Comparison of ENCODE assay signal across 8 mouse cellular contexts in genomic region chr5:127370503-127370902, GRCm38 (mm10).
DNase-seq lines count a peak whose midpoint lies in the region; ATAC-seq lines count a peak whose summit lies in the region.

No protein-coding gene starts in this region.

- 0 out of 2 replicates have a peak, but pooled peaks cover 3% of the 10 kb centered on the region for H3K4me1 ChIP-seq in embryonic facial prominence, embryonic 11.5 days (ENCODE audit: control insufficient read depth, insufficient read depth, low read length)
- H3K4me1 ChIP-seq in hindbrain, embryonic 11.5 days (replicated peaks; ENCODE audit: control insufficient read depth, insufficient read depth, low read length): no peaks in the 10 kb centered on the region
- H3K4me1 ChIP-seq in midbrain, embryonic 10.5 days: peaks cover 42% of the 10 kb centered on the region

- DNase-seq in frontal cortex, postnatal 25 days (ENCODE audit: low spot score in 2 of 2): no peak
- peak; percentile 92 for DNase-seq in embryonic facial prominence, embryonic 11.5 days (ENCODE audit: low spot score)
- peak; percentile 54 for DNase-seq in hindbrain, embryonic 11.5 days (ENCODE audit: low spot score)
- DNase-seq in midbrain, embryonic 10.5 days (ENCODE audit: low spot score): peak; percentile 69
- DNase-seq in adrenal gland, postnatal 25 days: no peak
- no peak for DNase-seq in cerebellum, postnatal 14 days
- DNase-seq in cerebellum, adult 8-10 months: no peak

- no peaks in the 10 kb centered on the region for H3K27me3 ChIP-seq in embryonic facial prominence, embryonic 11.5 days (ENCODE audit: control insufficient read depth, insufficient read depth, low read length)
- H3K27me3 ChIP-seq in hindbrain, embryonic 11.5 days (ENCODE audit: control insufficient read depth, insufficient read depth, low read length): no peaks in the 10 kb centered on the region
- H3K27me3 ChIP-seq in midbrain, embryonic 10.5 days (ENCODE audit: low read depth, poor library complexity, severe bottlenecking): no peaks in the 10 kb centered on the region

- no peak overlapping the region for H3K9ac ChIP-seq in embryonic facial prominence, embryonic 11.5 days (replicated peaks; ENCODE audit: low read length)
- no peak overlapping the region for H3K9ac ChIP-seq in hindbrain, embryonic 11.5 days (ENCODE audit: low read depth, low read length)

- WGBS in embryonic facial prominence, embryonic 11.5 days: 5% methylated on average over 3 of the region's 3 CpGs
- 16% methylated on average over 3 of the region's 3 CpGs for WGBS in hindbrain, embryonic 11.5 days
- 24% methylated on average over 3 of the region's 3 CpGs for WGBS in midbrain, embryonic 10.5 days

- no peak overlapping the region; the same call in 1 of the 2 replicates for H3K4me2 ChIP-seq in embryonic facial prominence, embryonic 11.5 days (ENCODE audit: low read depth, low read length)
- H3K4me2 ChIP-seq in hindbrain, embryonic 11.5 days (replicated peaks; ENCODE audit: low read depth, low read length): no peak overlapping the region

- ATAC-seq in frontal cortex, adult (ENCODE audit: low TSS enrichment): peak; percentile 58; the same call in 1 of the 2 replicates
- peak; percentile 79 for ATAC-seq in embryonic facial prominence, embryonic 11.5 days (replicated peaks; ENCODE audit: insufficient number of reproducible peaks, low FRiP score, low TSS enrichment, low read depth)
- no peak; the same call in 1 of the 2 replicates for ATAC-seq in hindbrain, embryonic 11.5 days (ENCODE audit: low FRiP score)

- no peaks in the 10 kb centered on the region for H3K36me3 ChIP-seq in embryonic facial prominence, embryonic 11.5 days (replicated peaks; ENCODE audit: control insufficient read depth, insufficient read depth, low read depth, low read length)
- H3K36me3 ChIP-seq in hindbrain, embryonic 11.5 days (ENCODE audit: control insufficient read depth, insufficient read depth, low read length): no peaks in the 10 kb centered on the region
- peaks cover 21% of the 10 kb centered on the region for H3K36me3 ChIP-seq in midbrain, embryonic 10.5 days

- H3K27ac ChIP-seq in embryonic facial prominence, embryonic 11.5 days (replicated peaks; ENCODE audit: low read depth, low read length): peak overlapping the region; percentile 29
- H3K27ac ChIP-seq in hindbrain, embryonic 11.5 days (ENCODE audit: low read depth, low read length): peak overlapping the region; percentile 17; the same call in 1 of the 2 replicates
- peak overlapping the region; percentile 76 for H3K27ac ChIP-seq in midbrain, embryonic 10.5 days (replicated peaks)

- no peak overlapping the region for H3K4me3 ChIP-seq in embryonic facial prominence, embryonic 11.5 days (ENCODE audit: low read depth, low read length)
- H3K4me3 ChIP-seq in hindbrain, embryonic 11.5 days (ENCODE audit: low read depth, low read length): no peak overlapping the region
- H3K4me3 ChIP-seq in midbrain, embryonic 10.5 days: no peak overlapping the region

- H3K9me3 ChIP-seq in embryonic facial prominence, embryonic 11.5 days (replicated peaks; ENCODE audit: control insufficient read depth, low read length): no peaks in the 10 kb centered on the region
- no peaks in the 10 kb centered on the region for H3K9me3 ChIP-seq in hindbrain, embryonic 11.5 days (ENCODE audit: control insufficient read depth, low read length)
- H3K9me3 ChIP-seq in midbrain, embryonic 10.5 days (replicated peaks): peaks cover 9% of the 10 kb centered on the region; the same call in 1 of the 2 replicates

Comparison
In these comparisons a context has a peak if more than half of its experiments do, and no peak if none do; other contexts are left out.
1. DNase-seq: peak in embryonic facial prominence, embryonic 11.5 days (single experiment), hindbrain, embryonic 11.5 days (single experiment) and midbrain, embryonic 10.5 days (single experiment); none in frontal cortex, postnatal 25 days (0 of 2), adrenal gland, postnatal 25 days (single experiment), cerebellum, postnatal 14 days (0 of 2) and cerebellum, adult 8-10 months (single experiment).
2. H3K27ac ChIP-seq: peak in every context shown above with its lines; median percentile 76 in midbrain, embryonic 10.5 days; 29 in embryonic facial prominence, embryonic 11.5 days; 17 in hindbrain, embryonic 11.5 days.